Mouse (Mus musculus): ENCODE results near the gene Arhgap1. TPM values are rescaled to one million over a fixed set of nuclear protein-coding genes. Genes with fewer than 3 reads are reported as not detected.
"Not testable (repeated sequence)": the region's sequence is repeated elsewhere in the genome, so short reads cannot be mapped to it uniquely, and the experiment has no call there.

Arhgap1 gene
- 92.0 and 93.7 TPM in 2 replicates for total RNA-seq (2015)
- total RNA-seq (2017), result 78.5 and 86.1 TPM in 2 replicates

GRCm38 (mm10) chr2:91649553-91650359 lies at the start of gene Arhgap1, which contains the start of gene Zfp408:
TSS of gene Arhgap1 (plus strand) at chr2:91649860.
TSS of gene Zfp408 (minus strand) at chr2:91649791.
- peak; percentile 89 for ATAC-seq (ENCODE audit: poor library complexity, severe bottlenecking)

DNA sequence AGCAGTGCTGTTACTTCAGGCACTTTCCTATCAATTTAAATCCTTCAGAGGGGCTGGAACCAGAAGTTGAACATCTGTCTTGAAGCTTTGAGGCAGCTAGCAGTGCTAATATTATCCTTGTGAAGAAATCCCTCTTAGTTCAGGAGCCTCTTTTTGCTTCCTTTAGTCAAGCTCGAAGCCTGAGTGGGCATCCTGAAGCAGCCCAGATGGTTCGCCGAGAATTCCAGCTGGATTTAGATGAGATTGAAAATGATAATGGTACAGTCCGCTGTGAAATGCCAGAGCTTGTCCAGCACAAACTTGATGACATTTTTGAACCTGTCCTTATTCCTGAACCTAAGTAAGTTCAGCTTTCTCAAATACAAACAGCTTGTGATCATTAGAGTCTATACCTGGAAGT lies 49.2 kb upstream of the Arhgap1 start:
- ATAC-seq (ENCODE audit: poor library complexity, severe bottlenecking), result no peak

DNA sequence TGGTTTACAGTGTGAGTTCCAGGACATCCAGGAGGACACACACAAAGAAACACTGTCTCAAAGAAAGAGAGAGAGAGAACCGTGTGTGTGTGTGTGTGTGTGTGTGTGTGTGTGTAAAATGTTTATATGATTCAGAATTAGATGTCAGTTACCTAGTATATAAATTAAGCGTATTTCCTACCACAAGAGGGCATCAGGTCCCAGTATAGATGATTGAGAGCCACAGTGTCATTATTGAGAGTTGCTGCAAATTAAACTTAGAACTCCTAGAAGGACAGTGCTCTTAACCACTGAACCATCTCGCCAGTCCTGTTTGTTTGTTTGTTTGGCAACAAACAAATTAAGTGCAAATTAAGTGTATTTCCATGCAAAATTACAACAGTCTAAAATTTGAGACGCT lies 47.3 kb upstream of the Arhgap1 start:
- ATAC-seq (ENCODE audit: poor library complexity, severe bottlenecking), result no peak

GRCm38 (mm10) chr2:91609370-91609769 lies 40.3 kb upstream of the Arhgap1 start:
- not testable (repeated sequence) for ATAC-seq (ENCODE audit: poor library complexity, severe bottlenecking)

DNA sequence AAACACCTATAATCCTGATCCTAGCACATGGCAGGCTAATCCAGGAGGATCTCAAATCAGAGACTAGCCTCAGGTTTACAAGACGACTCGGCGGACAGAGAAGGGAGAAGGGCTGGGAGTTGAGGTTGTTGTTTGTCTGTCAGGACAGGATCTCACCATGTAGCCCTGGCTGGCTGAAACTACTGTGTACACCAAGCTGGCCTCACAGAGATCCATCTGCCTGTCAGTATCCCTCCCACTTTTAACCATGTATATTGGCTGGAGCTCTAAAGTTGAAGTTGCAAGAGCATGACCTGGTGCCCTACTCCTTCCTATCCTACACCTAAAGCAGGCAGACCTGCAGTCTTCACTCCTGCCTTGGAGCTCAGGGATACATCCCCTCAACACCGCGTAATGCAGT lies 27.3 kb upstream of the Arhgap1 start:
- ATAC-seq (ENCODE audit: poor library complexity, severe bottlenecking), result no peak

DNA sequence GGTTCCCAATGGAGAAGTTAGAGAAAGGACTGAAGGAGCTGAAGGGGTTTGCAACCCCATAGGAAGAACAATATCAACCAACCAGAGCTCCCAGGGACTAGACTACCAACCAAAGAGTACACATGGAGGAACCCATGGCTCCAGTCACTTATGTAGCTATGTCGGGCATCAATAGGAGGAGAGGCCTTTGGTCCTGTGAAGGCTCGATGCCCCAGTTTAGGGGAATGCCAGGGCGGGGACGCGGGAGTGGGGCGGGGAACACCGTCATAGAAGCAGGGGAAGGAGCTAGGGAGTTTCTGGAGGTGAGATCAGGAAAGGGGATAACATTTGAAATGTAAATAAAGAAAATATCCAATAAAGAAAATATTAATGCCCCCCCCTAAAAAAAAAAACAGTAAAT lies 26.3 kb upstream of the Arhgap1 start:
- ATAC-seq (ENCODE audit: poor library complexity, severe bottlenecking), result not testable (repeated sequence)

- ATAC-seq (ENCODE audit: poor library complexity, severe bottlenecking), result no peak
Measured at GRCm38 (mm10) chr2:91627486-91627885, 22.2 kb upstream of the Arhgap1 start.

DNA sequence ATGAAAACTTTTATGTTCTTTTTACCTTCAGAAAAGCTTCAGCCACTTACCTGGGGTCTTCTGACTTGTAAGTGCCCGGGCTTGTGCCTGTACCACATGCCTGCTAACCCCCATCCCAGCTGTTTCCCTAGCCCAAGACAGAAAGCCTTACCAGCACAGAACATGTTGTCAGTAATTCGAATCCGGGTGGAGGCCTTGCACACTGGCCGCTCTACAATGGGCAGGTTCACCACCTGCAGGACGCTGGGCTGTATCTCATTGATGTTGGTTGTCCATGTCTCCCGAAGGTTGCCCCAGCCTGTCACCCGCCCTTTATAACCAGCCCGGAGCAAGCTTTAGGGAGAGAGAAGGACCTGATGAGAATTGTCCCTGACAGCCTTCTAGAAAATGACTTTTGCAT lies 21.5 kb upstream of the Arhgap1 start:
- ATAC-seq (ENCODE audit: poor library complexity, severe bottlenecking), result no peak

DNA sequence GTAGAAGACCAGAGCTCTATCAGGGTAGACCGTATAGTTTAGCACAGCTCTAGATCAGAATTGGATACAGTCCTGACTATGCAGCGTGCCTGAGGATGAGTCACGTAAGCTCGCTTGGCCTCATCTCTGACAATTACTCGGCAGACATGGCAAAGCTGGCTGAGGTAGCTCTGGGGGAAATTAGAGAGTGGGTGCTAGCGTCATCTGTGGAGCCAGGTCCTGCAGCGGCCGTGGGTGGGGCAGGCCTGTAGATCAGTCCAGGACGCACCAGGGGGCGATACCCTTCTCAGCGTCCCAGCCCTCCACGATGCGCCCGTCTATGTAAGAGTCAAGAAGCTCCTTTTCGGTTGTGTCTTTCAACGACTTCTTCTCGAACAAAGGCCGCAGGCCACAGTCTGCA lies 20.0 kb upstream of the Arhgap1 start:
- no peak for ATAC-seq (ENCODE audit: poor library complexity, severe bottlenecking)

- ATAC-seq (ENCODE audit: poor library complexity, severe bottlenecking), result no peak
Measured at GRCm38 (mm10) chr2:91630384-91630783, 19.3 kb upstream of the Arhgap1 start.

GRCm38 (mm10) chr2:91631826-91632225 lies 17.8 kb upstream of the Arhgap1 start:
- ATAC-seq (ENCODE audit: poor library complexity, severe bottlenecking), result no peak

DNA sequence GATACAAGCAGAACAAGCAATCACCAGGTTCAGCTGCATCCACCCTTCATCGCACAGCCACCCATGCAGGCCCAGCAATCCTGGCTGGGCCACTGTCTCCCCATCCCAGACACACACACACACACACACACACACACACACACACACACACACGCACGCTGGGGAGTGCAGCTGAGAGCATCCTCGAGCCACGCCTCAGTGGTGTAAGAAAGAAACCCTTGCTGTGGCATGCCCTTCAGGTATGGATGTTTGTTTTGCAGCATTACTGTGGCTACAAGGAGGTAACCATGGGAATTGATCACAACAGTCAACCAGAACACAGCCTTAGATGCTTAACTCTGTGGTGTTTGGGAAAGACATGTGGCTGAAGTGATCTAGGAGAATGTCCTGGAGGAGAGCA lies 17.3 kb upstream of the Arhgap1 start:
- ATAC-seq (ENCODE audit: poor library complexity, severe bottlenecking), result no peak

DNA sequence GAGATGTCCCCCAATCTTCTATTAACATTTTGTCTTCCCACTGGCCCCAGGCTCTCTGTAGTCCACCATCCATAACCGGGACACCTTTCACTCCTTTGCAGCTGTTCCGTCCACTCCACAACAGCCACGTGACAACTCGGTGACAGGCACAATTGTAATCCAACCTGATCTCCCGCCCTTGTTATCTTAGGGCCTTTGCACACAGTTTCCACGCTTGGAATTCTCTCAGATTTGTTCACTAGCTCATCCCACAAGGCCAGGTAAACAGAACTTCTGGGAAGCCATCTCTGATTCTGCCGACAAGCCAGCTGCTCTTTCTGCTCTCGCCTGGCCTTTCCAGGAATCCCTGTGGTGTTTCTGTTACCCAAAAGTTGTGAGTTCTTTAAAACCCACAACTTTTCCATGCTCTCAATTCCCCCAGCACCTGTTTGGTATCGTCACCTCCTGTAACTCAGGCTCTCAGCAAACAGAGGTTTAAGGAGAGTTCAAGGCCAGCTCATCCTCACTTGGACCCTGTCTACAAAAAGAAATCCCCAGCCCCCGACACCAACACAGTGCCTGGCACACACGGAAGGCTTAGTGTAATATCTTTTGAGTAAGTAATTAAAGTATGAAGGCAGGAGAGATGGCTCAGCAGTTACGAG lies 16.2 kb upstream of the Arhgap1 start:
- ATAC-seq (ENCODE audit: poor library complexity, severe bottlenecking), result no peak

DNA sequence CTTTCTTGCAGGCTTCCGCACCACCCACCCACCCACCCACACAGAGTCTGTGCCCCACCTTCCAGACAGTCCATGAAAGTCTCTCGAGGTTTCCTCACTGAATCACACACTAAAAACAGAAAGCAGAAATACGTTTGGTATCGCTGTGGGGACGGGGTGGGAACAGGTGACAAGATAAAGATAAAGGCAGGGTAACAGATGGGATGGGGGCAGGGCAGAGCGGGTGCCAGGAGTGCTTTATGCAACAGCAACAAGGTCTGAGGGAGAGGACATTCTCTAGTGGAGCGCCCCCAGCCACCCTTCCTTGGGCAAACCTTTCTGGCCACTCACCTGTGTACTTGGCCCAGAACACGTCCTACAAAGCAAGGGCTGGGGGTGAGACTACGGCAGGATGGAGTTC lies 14.8 kb upstream of the Arhgap1 start:
- ATAC-seq (ENCODE audit: poor library complexity, severe bottlenecking), result peak; percentile 33; the same call in 1 of the 2 replicates

DNA sequence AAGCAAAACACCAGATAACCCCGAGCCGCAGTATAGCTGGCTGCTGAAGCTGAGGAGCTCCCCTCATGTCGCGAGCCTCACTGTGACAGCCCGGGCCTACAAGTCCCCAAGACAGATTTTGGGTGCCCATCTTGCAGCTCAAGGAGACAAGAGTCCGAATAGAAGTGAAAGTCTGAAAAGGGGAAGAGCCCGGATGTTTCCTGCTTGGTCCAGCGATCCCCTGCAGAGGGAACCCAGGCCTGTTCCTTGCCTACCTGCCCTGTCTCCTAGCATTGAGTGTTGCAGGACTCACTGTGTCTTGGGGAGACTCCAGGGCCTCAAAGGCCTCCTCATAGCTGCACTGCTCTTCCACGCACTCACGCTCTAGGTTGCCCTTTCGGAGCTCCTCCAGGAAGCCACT lies 14.2 kb upstream of the Arhgap1 start:
- peak; percentile 43; the same call in 1 of the 2 replicates for ATAC-seq (ENCODE audit: poor library complexity, severe bottlenecking)

DNA sequence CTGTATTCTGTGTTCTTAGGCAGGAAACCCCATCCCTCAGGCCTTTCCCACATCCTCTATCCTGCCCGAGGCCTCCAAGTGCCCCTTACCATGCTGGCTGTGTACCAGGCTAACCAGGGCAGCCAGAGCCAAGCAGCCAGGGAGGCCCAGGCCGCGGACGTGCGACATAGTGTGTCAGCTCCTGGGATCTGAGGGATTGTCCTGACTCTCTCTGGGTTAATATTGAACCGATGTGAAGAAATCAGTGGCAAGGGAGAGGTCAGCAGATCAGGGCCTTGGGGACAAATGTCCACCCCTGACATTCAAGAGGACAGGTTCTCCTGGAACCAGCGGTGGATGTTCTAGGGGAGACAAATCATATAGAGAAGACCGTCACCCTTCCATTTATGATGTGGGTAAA lies 13.4 kb upstream of the Arhgap1 start, which contains the start of gene F2:
Gene F2 (minus strand): TSS at position 186 of the 400 bp plus-strand sequence.
- no peak for ATAC-seq (ENCODE audit: poor library complexity, severe bottlenecking)

- ATAC-seq (ENCODE audit: poor library complexity, severe bottlenecking), result no peak
Measured at GRCm38 (mm10) chr2:91636727-91637338, 12.8 kb upstream of the Arhgap1 start.

- no peak for ATAC-seq (ENCODE audit: poor library complexity, severe bottlenecking)
Measured at GRCm38 (mm10) chr2:91638931-91639330, 10.7 kb upstream of the Arhgap1 start.

- ATAC-seq (ENCODE audit: poor library complexity, severe bottlenecking), result no peak
Measured at GRCm38 (mm10) chr2:91642825-91643415, 6.7 kb upstream of the Arhgap1 start.

DNA sequence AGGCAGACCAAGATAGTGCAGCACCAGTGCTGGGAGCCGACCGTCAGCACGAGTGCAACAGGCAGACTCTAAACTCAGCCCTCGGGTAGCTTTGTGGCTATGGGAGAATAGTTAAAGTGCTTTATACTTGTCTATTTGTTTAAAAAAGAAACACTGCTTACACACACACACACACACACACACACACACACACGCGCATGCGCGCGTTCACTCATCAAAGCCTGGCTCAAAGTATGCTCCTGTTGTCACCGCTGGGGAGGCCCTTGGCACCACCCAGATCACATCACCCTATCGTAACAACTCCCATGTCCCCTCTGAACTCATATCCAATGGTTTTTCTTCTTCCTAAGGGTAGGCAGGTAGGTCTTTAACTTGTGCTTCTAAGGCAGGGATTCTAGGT lies 5.6 kb upstream of the Arhgap1 start:
- ATAC-seq (ENCODE audit: poor library complexity, severe bottlenecking), result no peak

- no peak for ATAC-seq (ENCODE audit: poor library complexity, severe bottlenecking)
Measured at GRCm38 (mm10) chr2:91645354-91645753, 4.3 kb upstream of the Arhgap1 start.
